Mouse (Mus musculus): ENCODE data around the gene Pygm. TPM values are rescaled to one million over a fixed set of nuclear protein-coding genes. Genes with fewer than 3 reads are reported as not detected.

Pygm gene
- total RNA-seq, 2 experiments from 2014 or later, result 26.4 to 27.2 TPM

DNA sequence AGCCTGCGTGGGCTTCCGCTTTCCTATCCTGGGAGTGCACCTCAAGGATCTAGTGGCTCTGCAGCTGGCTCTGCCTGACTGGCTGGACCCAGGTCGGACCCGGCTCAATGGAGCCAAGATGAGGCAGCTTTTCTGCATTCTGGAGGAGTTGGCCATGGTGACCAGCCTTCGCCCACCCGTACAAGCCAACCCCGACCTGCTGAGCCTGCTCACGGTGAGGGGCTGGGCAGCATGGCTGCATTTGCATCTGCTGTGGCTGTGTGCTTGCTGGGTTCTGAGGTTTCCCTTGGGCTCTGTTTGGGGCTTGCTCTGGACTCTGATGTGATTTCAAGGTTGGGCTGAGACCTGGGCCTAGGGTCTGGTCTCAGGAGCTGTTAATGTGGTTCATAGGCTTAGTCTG is 22.9 kb downstream of the Pygm start:
- no peak for DNase-seq (ENCODE audit: low spot score in 2 of 2)

- no peak for DNase-seq (ENCODE audit: low spot score in 2 of 2)
These were observed 23.8 kb downstream of the Pygm start for GRCm38 (mm10) chr19:6407816-6408510.

DNA sequence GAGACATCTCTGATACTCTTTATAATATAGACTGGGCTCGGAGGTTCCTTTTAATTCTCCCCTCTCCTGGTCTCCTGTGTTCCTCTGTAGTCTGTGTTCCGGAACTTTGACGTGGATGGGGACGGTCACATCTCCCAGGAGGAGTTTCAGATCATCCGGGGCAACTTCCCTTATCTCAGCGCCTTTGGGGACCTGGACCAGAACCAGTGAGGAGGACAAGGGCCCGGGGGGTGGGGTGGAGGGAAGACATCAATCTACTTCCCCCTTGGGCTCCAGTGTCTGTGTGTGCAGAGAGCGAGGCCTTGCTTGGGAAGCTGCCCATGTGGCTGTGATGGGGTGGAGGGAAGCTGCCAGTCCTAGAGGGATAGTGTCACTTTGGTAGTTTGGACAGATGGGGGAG is 24.6 kb downstream of the Pygm start:
- no peak for DNase-seq (ENCODE audit: low spot score in 2 of 2)

GRCm38 (mm10) chr19:6409176-6409575 is 25.0 kb downstream of the Pygm start:
- no peak for DNase-seq (ENCODE audit: low spot score in 2 of 2)

- no peak for DNase-seq (ENCODE audit: low spot score in 2 of 2)
These were observed 25.7 kb downstream of the Pygm start for GRCm38 (mm10) chr19:6409936-6410335.

- no peak for DNase-seq (ENCODE audit: low spot score in 2 of 2)
These were observed 28.6 kb downstream of the Pygm start for GRCm38 (mm10) chr19:6412798-6413197.

GRCm38 (mm10) chr19:6415454-6415853 is 31.3 kb downstream of the Pygm start:
- no peak for DNase-seq (ENCODE audit: low spot score in 2 of 2)

- peak in 1 of 2 experiments; percentile 66 for DNase-seq (ENCODE audit: low spot score in 2 of 2)
These were observed 32.0 kb downstream of the Pygm start for GRCm38 (mm10) chr19:6416124-6416770.

- no peak for DNase-seq (ENCODE audit: low spot score in 2 of 2)
These were observed 32.9 kb downstream of the Pygm start for GRCm38 (mm10) chr19:6416894-6417761.

DNA sequence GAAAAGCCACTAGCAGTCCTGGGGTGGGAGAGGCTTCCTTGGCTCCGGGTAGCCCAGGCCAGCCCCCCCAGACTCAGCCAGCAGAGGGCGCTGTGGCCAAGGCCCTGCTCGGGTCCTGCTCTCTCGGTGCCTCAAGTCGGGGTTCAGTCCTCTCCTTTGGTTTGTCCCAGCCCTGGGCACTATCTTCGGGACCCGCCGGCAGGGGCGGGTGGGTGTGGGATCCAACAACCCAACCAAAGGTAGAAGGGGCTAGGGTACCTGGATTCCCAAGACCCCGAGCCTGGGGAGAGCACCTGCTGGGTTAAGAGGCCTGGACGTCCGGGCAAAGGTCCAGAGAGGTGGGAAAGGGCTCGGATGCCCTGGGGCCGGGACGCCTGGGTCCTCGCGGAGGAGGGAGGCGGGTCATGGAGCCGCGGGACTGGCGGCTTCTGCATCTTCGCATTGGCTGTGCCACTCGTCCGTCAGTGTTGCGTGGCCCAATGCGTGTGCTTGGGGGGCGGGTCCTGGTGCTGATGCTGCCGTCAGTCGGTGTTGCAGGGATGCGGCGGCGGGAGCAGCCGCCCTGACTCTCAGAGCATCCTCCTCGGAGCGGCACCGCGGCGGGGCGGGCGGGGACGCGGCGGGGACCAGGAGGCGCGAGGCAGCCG is 34.2 kb downstream of the Pygm start, which contains the start of gene Nrxn2:
TSS of gene Nrxn2 (plus strand) at position 499 of the 647 bp plus-strand sequence.
- DNase-seq (ENCODE audit: low spot score in 2 of 2), result peak; percentile 90 to 96

DNA sequence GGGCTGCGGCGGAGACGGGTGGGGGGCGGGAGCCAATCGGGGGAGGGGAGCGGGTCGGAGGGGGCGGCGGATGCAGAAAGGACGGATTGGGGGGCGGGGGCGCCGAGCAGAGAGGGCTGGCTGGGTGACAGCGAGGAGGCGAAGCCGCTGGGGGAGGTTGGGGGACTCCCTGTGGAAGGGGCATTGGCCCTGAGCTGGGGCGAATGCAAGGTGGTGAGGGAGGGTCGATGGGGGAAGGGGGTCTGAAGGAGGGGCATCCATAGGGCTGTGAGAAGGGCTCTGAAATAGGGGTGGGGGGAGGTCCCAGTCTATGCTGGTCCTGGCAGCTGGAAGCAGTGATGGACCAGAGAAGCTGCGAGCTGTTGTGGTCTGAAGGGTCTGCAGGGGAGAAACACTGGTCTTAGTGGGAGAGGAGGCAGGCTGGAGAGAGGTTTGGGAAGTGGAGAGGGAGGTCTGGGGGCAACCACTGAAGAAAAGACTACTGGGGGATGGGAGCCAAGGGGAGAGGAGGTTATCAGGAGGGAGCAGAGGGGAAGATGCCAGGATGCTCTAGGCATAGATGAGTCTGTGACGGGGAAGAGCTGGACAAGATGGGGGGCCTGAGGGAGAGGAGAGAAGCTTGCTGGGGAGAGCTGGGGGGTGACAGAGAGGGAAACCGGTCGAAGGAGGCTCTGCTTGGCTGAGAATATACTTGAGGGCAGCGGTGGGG is 34.9 kb downstream of the Pygm start:
- no peak for DNase-seq (ENCODE audit: low spot score in 2 of 2)

DNA sequence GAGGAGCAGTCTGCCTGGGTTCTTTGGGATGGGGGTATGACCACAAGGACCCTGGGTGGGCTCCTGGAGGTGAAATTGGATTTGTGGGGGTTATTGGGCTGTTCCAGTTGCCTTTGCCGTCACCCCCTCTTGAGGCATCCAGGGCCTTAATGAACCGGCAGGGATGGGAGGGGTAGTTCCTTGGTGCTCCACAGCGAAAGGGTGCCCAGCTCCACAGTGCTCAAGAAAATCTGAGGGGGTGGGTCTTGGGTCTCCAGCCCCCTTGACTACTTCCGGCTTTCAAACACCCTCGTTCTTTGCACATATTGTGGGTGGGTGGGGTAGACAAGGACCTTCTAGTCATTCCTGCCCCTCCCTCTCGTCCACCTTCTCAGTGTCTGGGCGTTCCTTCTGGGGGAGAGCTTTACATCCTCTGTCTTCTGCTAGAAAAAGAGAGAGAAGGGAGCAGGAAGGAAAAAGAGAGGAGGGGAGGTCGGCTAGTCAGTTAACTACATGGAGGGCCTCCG is 35.7 kb downstream of the Pygm start:
- DNase-seq (ENCODE audit: low spot score in 2 of 2), result no peak

DNA sequence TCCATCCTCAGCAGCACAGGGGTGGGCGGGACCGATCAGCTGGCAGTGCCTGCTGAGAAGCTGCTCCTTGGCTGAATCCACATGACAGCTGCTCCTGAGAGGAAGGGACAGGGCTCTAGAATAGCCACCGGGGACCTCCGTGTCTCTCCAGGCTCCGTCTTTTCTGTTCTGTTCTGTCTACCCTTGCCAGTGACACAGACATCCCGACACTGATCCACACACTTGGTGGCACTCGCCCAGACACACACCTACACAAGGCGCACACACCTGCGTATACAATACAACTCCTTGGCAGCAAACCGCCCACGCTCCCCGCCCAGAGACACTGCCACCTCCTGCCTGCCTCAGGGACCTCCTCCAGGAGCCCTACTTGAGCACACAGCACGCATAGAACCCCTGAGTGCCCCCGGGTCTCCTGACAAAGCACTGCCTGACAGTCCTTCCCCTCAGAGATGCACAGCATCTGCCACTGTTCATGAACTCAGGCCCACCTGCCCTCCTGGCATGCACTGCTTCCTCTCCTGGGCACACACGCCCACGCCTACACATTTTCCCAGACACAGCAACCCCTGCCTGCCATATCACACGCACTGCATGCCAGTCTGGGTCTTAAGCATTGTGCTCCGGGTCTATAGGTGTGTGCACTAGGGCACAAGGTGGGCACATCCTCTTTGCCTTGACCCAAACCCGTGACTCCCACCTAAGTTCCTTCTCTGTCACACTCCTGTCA is 36.4 kb downstream of the Pygm start:
- no peak for DNase-seq (ENCODE audit: low spot score in 2 of 2)

DNA sequence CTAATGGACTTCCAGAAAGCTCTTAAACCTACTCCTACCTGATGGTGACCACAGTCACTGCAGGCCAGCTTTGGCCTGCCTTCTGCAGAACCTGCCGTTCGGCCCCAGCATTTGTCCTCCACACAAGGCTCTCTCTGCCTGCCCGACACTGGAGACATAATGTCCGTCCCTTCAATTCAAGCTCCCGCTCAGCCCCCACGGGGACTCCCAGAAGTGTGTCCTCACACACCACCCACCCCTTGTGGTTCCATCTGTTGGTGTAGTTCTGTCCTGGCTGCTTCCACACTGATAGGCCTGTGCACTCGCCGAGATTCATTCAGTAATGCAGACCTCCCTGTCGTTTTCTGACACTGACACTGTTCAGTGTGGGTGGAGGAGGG is 37.0 kb downstream of the Pygm start:
- peak; percentile 52 to 75 for DNase-seq (ENCODE audit: low spot score in 2 of 2)

- DNase-seq (ENCODE audit: low spot score in 2 of 2), result no peak
These were observed 37.8 kb downstream of the Pygm start for GRCm38 (mm10) chr19:6422014-6422413.

DNA sequence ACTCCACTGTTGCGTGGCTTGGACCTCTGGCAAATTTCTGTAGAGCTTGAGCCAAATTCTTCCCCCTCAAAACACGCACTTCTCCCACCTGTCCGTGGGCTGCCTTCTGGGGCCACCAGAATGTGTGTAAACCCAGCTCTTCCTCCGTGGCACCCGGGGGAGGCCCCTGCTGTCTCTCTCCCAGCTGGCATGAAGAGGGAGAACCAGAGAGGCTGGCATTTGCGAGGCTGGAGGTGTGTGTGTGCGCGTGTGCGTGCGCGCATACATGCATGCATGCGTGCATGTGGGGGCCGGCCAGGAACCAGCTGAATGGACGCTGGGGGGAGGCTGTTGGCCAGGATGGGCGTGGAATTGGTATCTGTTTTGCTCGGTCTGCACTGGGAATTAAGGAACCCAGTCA is 39.0 kb downstream of the Pygm start:
- peak; percentile 76 to 81 for DNase-seq (ENCODE audit: low spot score in 2 of 2)

GRCm38 (mm10) chr19:6424137-6424881 is 40.1 kb downstream of the Pygm start:
- DNase-seq (ENCODE audit: low spot score in 2 of 2), result no peak

DNA sequence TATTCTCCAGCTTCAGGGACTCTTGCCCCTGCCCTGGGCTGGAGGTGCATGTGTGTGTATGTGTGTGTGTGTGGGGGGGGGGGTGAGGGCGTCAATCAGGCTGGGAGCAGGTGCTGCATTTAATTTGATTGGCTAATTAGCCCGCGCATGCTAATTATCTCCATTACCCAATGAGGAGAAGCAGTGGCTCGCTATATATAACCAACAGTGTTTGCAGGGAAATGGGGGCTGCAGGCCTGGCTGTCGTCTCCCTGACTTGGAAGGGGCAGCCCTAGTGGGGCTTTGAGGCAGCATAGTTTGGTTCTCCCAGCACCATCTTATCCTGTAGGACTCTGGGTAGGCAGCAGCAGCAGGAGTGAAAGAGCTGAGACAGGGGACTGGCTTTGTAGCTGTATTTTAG is 41.4 kb downstream of the Pygm start:
- no peak for DNase-seq (ENCODE audit: low spot score in 2 of 2)
